Mouse (Mus musculus): Measurements from ENCODE around the gene 2810408A11Rik. TPM values are rescaled to one million over a fixed set of nuclear protein-coding genes. Genes with fewer than 3 reads are reported as not detected.

2810408A11Rik gene
- total RNA-seq, 2 experiments from 2014 or later = 0.73 to 0.89 TPM

DNA sequence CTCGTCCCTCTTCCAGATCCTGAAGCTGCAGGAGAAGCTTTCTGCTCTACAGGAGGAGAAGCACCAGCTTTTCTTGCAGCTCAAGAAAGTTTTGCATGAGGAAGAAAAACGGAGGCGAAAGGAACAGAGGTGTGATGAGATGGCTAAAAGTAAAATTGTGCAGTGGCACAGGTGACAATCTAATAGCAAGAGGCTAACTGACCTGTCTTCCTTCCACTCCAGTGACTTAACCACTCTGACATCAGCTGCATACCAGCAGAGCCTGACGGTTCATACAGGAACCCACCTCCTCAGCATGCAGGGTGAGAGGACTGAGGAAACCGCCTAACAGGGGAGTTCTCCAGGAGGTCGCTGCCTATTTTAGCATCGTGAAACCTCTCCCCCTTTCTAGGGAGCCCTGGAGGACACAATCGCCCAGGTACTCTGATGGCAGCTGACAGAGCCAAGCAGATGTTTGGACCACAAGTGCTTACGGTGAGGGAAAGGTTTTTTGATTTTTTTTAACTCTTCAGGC is 14.2 kb upstream of the 2810408A11Rik start:
- DNase-seq = no peak
- intact Hi-C loops (cut with DNase I) = no loop called here

GRCm38 (mm10) chr11:69914372-69914764 is 13.6 kb upstream of the 2810408A11Rik start:
- intact Hi-C loops (cut with DNase I) = no loop called here
- no peak for DNase-seq

DNA sequence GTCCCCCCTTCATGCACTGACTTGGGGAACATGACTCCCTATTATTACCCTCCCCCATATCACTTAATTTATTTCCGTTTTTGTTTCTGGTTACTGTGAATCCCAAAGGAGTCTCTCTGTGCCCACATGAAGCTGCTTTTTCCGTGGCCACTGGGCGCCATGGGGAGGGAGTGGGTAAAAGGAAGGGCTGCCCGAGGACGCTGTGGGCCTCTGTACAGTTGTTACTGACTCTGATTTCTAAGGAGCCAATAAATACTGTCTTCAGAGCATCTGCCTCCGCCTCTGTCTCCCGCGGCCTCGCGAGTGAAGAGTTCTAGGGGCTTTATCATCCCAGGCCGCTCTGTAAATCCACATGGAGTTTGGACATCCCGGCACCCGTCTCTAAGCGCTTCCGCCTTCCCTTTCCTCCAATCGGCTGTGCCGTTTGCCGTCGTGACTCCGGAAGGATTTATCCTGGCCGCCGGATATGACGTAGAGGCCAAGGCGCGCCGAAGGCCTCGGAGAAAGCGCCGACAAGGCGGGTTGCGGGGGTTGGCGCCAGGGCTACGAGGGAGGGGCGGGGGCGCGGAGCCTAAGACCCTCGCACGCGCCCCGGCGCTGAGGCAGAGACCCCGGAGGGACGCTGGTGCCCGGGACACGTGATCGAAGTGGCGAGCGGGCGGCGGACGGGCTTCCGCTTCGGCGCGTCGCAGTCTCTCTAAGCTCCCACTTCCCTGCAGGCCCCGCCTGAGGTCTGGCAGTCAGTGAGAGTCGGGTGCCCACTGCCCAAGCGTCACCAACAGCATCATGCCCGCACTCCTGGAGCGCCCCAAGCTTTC is 13.0 kb upstream of the 2810408A11Rik start, which contains the start of gene Gps2:
Gene Gps2 (plus strand): TSS at position 335 of the 818 bp plus-strand sequence.
- peak; percentile 93 to 94 for DNase-seq

DNA sequence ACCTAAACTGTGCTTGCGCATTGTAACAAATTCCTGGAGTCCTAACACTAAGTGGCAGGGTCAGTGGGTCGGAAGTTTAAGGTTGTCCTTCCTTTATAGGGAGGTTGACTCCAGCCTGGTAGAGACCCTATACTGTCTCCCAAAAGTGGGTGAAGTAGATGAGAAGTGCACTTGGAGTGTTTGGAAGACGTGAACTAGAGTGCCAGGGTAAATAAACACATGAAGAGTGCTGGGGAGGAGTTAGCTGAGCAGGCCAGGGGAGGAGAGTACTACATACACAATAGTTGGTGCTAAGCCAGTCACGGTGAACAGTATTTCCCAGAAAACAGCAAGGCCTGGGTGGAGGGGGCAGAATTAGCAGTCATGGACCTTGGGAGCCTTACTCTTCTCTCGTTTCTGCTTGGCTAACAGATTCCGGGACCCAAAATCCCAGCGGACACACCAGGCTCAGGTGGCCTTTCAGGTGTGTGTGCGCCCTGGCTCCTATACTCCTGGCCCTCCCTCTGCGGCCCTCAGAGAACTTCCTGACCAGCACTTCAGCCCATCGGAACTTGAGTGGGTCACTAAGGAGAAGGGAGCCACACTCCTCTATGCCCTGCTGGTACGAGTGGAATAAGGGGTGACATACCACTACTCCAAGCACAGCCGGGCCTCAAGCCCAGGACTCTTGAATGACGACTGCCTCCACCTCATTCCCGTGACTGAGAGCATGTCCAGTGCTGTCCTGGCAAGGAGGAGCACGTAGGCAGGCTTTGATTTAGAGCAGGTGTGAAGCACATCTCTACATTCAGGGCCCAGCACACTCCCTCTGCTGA is 12.1 kb upstream of the 2810408A11Rik start:
- intact Hi-C loops (cut with DNase I) = no loop called here
- no peak for DNase-seq

More for the DNA sequence above, 13.0 kb upstream of the 2810408A11Rik start, which contains the start of gene Gps2:
- intact Hi-C loops (cut with DNase I) = no loop called here

GRCm38 (mm10) chr11:69911701-69912100 is 10.9 kb upstream of the 2810408A11Rik start:
- intact Hi-C loops (cut with DNase I) = no loop called here
- DNase-seq = no peak

GRCm38 (mm10) chr11:69910781-69911560 is 10.2 kb upstream of the 2810408A11Rik start:
- no peak for DNase-seq
- intact Hi-C loops (cut with DNase I) = no loop called here

DNA sequence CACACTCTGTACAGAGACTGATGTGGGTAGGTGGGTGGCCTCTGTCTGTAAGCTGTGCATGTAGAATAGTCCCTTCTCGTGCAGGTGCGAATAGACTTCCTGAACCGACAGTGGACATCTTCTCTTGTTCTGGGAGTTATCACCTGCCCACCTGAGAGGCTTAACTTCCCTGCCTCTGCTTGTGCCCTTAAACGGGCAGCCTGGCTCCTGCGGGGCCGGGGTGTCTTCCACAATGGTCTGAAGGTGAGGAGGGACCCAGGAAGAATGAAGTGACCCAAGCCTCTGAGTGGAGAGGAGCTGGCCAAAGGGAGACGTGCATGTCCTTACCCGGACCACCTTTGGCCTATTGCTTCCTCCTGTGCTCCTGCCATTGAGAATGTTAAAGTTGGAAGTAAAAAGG is 9.4 kb upstream of the 2810408A11Rik start:
- intact Hi-C loops (cut with DNase I) = no loop called here
- DNase-seq = no peak

DNA sequence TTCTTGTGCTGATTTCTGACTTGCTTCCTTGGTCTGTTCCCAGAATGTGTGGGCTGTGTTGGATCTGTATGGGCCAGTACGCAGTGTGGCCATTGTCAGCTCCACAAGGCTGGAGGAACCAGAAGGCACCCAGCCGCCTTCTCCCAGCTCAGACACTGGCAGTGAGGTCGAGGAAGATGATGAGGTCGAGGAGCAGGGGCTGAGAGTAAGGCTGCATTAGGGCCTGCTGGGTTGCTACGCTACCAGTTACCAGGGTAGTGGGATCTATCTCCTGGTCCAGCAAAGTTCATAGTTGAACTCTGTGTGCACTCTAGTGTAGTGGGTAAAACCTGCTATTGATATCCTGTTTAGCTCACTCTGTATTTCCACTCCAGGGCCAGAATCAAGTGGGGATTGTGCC is 8.4 kb upstream of the 2810408A11Rik start:
- intact Hi-C loops (cut with DNase I) = no loop called here
- DNase-seq = no peak

DNA sequence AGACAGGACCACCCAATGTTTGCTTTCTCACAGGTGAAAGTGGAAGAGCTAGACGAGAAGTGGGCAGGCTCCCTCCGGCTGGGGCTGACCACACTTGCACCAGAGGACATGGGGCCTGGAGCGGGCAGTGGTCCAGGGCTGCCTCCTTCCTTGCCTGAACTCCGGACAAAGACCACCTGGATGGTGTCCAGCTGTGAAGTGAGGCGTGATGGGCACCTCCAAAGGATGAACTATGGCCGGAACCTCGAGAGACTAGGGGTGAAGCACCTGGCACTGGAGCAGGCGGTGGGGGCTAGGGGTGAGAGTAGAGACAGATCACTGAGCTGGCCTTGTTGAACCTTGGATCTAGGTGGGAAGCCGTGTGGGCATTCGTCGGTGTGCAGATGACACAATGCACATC is 7.9 kb upstream of the 2810408A11Rik start:
- no peak for DNase-seq
- intact Hi-C loops (cut with DNase I) = no loop called here

GRCm38 (mm10) chr11:69904311-69904710 is 3.5 kb upstream of the 2810408A11Rik start:
- no peak for DNase-seq
- intact Hi-C loops (cut with DNase I) = no loop called here

DNA sequence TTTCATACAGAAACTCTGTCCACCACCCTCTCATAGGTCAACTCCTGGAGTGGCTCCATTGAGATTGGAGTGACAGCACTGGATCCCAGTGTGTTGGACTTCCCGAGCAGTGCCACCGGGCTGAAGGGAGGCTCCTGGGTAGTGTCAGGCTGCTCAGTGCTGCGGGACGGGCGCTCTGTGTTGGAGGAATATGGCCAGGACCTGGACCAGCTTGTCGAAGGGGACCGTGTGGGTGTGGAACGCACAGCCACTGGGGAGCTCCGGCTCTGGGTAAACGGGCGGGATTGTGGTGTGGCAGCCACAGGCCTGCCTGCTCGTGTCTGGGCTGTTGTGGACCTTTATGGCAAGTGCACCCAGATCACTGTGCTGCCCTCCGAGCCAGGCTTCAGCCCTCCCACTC is 2.2 kb upstream of the 2810408A11Rik start:
- intact Hi-C loops (cut with DNase I) = loop anchor here (2.0 kb wide), 1 partner anchor 16 kb away; no protein-coding TSS in a partner anchor

DNA sequence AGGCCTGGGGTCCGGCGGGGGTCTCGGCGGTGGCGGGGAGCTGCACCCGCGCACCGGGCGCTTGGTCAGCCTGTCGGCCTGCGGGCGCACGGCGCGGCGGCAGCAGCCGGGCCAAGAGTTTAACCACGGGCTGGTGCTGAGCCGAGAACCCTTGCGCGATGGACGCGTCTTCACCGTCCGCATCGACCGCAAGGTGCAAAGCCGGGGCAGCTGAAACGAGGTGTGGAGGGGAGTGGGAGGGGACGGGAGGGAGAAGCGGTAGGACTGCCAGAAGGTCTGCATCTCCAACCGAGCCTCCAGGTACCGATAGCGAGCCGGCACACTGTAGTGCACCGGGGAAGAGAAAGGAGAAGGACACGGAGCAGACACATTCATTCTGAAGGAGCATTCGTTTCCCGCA is 1.2 kb upstream of the 2810408A11Rik start:
- intact Hi-C loops (cut with DNase I) = loop anchor here (2.0 kb wide), 1 partner anchor 17 kb away; no protein-coding TSS in a partner anchor
- no peak for DNase-seq

More for the DNA sequence above, 2.2 kb upstream of the 2810408A11Rik start:
- no peak for DNase-seq

DNA sequence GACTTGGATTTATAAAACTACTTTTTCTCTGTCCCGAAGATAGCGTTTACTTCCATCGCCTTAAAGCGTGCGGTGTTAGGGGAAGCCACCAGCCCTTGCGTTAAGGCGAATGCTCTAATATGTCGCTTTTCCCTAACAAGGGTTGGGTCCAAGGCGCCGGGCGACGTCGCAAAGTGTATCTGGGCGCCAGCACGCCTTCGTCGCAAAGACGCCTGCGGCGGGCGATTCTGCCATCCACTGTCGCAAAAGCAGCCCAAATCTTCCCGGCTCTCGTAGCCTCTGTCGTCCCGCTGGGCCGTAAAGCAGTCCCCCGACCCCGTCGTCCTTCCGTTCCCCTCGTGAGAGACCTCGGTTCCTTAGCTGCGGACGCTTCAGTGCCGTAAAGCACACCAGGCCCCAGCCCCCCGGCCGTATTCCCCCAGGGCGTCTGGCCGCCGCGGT is 639 bp upstream of the 2810408A11Rik start:
- intact Hi-C loops (cut with DNase I) = no loop called here
- peak; percentile 91 for DNase-seq

DNA sequence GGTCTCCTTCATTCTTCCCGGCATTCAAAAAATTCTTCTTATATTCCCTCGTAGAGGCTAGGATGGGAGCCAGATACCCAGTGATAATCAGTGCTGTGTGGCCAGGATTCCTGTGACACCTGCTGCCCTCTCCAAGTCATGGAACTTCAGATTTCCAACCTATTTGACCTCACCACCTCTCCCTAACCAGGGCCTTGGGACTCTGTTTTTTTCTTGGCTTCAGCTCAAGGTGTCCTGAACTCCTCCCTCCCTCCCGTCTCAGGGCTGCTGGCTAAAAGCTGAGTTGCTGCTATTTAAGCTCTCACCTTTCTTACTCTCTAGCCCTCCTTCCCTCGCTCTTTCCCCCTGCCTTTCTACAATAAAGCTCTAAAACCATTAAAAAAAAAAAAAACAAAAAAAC is 917 bp downstream of the 2810408A11Rik start:
- intact Hi-C loops (cut with DNase I) = no loop called here
- no peak for DNase-seq

DNA sequence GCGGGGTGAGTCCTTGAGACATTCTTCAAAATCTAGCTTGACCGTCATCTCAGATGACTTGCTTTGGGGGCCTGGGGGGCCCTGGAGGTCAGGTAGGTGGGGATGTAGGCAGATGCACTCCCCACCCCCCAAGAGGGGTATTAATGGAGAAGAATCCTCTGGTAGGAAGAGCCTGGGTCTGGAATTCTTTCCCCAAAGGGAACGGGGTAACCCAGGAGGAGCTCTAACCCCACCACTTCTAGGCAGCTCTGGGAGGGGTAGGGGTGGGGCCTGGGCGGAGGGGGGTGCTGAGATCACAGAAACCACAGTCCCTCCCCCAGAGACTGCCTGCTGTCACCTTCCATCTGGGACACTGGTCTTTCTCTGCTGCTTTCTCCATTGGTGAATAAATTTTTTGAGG is 5.5 kb downstream of the 2810408A11Rik start, which contains the start of gene Acap1:
Gene Acap1 (minus strand): TSS at position 249 of the 400 bp plus-strand sequence.
- intact Hi-C loops (cut with DNase I) = no loop called here
- no peak for DNase-seq

DNA sequence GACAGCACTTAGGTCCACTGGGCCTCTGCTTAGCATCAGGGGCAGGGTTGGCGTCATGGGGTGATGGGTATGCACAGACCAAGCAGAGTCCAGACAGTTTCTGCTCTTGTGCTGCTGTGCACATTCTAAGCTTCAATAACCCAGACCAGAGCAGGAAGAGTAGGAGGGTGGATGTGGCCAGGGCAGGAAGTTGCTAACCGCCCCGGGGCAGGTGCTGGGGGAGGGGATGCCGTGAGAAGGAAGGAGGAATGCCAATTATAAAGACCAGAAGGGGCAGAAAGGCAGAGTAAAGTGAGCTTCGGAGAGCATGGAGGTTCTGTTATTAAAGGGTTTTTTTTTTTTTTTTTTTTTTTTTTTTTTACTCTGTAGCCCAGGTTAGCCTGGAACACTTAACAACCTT is 6.1 kb downstream of the 2810408A11Rik start:
- intact Hi-C loops (cut with DNase I) = no loop called here
- no peak for DNase-seq

GRCm38 (mm10) chr11:69891482-69891881 is 9.3 kb downstream of the 2810408A11Rik start:
- no peak for DNase-seq
- intact Hi-C loops (cut with DNase I) = no loop called here

GRCm38 (mm10) chr11:69886907-69887635 is 13.7 kb downstream of the 2810408A11Rik start:
- intact Hi-C loops (cut with DNase I) = no loop called here
- no peak for DNase-seq

DNA sequence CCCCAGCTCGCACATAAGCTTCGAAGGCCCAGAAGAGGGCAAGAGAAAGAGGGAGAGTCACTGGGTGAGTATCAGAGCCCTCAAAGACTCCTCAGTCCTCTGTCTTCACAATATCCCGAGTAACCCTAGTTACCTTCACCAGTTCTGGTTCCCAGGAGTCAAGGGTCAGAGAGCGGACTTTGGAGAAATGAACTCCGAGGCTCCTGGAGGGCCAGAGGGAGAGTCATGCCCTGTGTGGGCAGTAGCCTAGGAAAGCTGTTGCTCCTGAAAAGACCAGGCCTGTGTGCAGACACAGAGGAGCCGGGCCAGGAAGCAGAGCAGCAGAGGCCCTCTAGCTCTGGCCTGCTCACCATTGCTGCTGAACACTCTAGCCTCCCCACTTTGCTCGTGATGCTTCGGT is 16.1 kb downstream of the 2810408A11Rik start:
- intact Hi-C loops (cut with DNase I) = no loop called here
- DNase-seq = no peak

- intact Hi-C loops (cut with DNase I) = no loop called here
- DNase-seq = no peak
Measured at GRCm38 (mm10) chr11:69884240-69884639, 16.5 kb downstream of the 2810408A11Rik start.
